In the genomic region with DNA sequence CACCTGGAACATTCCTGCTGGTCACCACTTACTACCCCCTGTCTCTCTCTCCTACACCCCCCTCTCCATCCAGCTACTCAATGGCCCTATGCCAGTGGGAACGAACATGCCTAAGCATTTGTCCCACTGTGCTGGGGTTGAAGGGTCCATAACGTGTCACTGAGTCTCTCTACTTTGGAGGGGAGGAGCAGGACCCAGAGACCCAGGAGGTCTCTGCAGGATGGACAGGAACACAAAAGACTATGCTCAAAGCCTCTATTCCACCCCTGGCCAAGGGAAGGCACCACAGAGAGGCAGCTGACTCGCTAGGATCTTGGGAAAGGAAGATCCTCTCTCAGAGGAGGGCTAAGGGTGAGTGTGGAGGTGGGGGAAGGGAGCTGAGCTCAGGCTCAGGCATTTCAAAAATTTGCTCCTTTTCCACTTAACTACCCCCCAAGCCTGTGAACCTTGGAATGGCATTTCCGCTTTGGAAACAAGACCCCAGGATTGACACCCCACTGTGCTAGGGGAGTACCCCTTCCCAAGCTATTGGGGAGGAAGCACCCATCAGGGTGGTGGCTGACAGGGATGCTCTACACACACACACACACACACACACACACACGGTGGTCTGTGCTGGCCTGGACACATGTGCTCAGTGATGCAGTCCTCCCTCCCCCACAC, we compare ENCODE assay signal across 9 mouse cellular contexts. TPM values are rescaled to one million over a fixed set of nuclear protein-coding genes. Genes with fewer than 3 reads are reported as not detected.
A peak's percentile ranks its signal among the peaks of the same experiment; 100 is the strongest.
DNase-seq lines count a peak whose midpoint lies in the region; ATAC-seq and TF ChIP-seq lines count a peak whose summit lies in the region.
"Had no signal": no experiment of that assay in that cellular context is flagged by ENCODE, and none has a peak within 500 bp of the region (broad histone marks: within the 10 kb centered on the region; RNA-seq: fewer than 3 reads in every experiment).

No protein-coding gene starts in this region.

- H3K9me3 ChIP-seq in midbrain, embryonic 12.5 days = no peaks in the 10 kb centered on the region
- H3K9me3 ChIP-seq in midbrain, postnatal 0 days (ENCODE audit: low read length) = no peaks in the 10 kb centered on the region
- H3K9me3 ChIP-seq in hindbrain, postnatal 0 days (ENCODE audit: low read length) = no peaks in the 10 kb centered on the region
- H3K9me3 ChIP-seq in liver, postnatal 0 days (ENCODE audit: low read length) = no peaks in the 10 kb centered on the region

- H3K9ac ChIP-seq in midbrain, embryonic 12.5 days (replicated peaks) = no peak overlapping the region
- H3K9ac ChIP-seq in midbrain, postnatal 0 days (replicated peaks; ENCODE audit: low read length, poor library complexity, severe bottlenecking) = no peak overlapping the region
- H3K9ac ChIP-seq in hindbrain, postnatal 0 days (replicated peaks; ENCODE audit: low read length) = no peak overlapping the region; the same call in 1 of the 2 replicates
- no peak overlapping the region for H3K9ac ChIP-seq in liver, postnatal 0 days (replicated peaks)

- H3K27ac ChIP-seq in midbrain, embryonic 12.5 days (replicated peaks) = peak overlapping the region; percentile 86; the same call in 1 of the 2 replicates
- H3K27ac ChIP-seq in midbrain, postnatal 0 days (ENCODE audit: low read depth, low read length) = no peak overlapping the region
- H3K27ac ChIP-seq in hindbrain, postnatal 0 days = peak overlapping the region; percentile 86; the same call in 1 of the 2 replicates
- peak overlapping the region; percentile 78; the same call in 1 of the 2 replicates for H3K27ac ChIP-seq in liver, postnatal 0 days (ENCODE audit: low read depth)

- peaks cover 77% of the 10 kb centered on the region for H3K4me1 ChIP-seq in midbrain, embryonic 12.5 days
- H3K4me1 ChIP-seq in midbrain, postnatal 0 days (ENCODE audit: insufficient read depth, low read length) = peaks cover 18% of the 10 kb centered on the region
- H3K4me1 ChIP-seq in hindbrain, postnatal 0 days (ENCODE audit: insufficient read depth, low read length) = peaks cover 59% of the 10 kb centered on the region
- H3K4me1 ChIP-seq in liver, postnatal 0 days (ENCODE audit: insufficient read depth) = peaks cover 59% of the 10 kb centered on the region

- H3K27me3 ChIP-seq in midbrain, embryonic 12.5 days = no peaks in the 10 kb centered on the region
- no peaks in the 10 kb centered on the region for H3K27me3 ChIP-seq in midbrain, postnatal 0 days (ENCODE audit: insufficient read depth, low read length)
- no peaks in the 10 kb centered on the region for H3K27me3 ChIP-seq in hindbrain, postnatal 0 days (ENCODE audit: insufficient read depth, low read length)
- H3K27me3 ChIP-seq in liver, postnatal 0 days (ENCODE audit: insufficient read depth, low read length) = peaks cover 28% of the 10 kb centered on the region

- no peaks in the 10 kb centered on the region for H3K36me3 ChIP-seq in midbrain, embryonic 12.5 days
- no peaks in the 10 kb centered on the region for H3K36me3 ChIP-seq in midbrain, postnatal 0 days (ENCODE audit: insufficient read depth, low read length)
- H3K36me3 ChIP-seq in hindbrain, postnatal 0 days (ENCODE audit: insufficient read depth, low read length) = no peaks in the 10 kb centered on the region
- no peaks in the 10 kb centered on the region for H3K36me3 ChIP-seq in liver, postnatal 0 days (replicated peaks; ENCODE audit: insufficient read depth, low read length)

- peak; percentile 53 for DNase-seq in cerebellum, adult 11-12 months
- no peak for DNase-seq in cerebellum, postnatal 4 days (ENCODE audit: low spot score in 2 of 2)
- DNase-seq in midbrain, postnatal 0 days (ENCODE audit: low spot score) = no peak
- DNase-seq in hindbrain, postnatal 0 days (ENCODE audit: low spot score) = no peak
- peak; percentile 19 for DNase-seq in liver, postnatal 0 days
- DNase-seq in left cerebral cortex, adult 9 months (ENCODE audit: low spot score in 2 of 2) = no peak

- H3K4me2 ChIP-seq in midbrain, embryonic 12.5 days (replicated peaks) = 0 out of 2 replicates have a peak overlapping the region, but pooled peaks have one; percentile 16
- H3K4me2 ChIP-seq in midbrain, postnatal 0 days (ENCODE audit: low read depth, low read length, poor library complexity, severe bottlenecking) = no peak overlapping the region
- H3K4me2 ChIP-seq in hindbrain, postnatal 0 days (ENCODE audit: low read depth, low read length) = no peak overlapping the region
- H3K4me2 ChIP-seq in liver, postnatal 0 days (ENCODE audit: low read depth, low read length) = no peak overlapping the region

- TF ChIP-seq EP300 in liver, postnatal 0 days (IDR thresholded peaks at IDR 0.05; ENCODE audit: low read depth) = no peak

- ATAC-seq in midbrain, embryonic 12.5 days (ENCODE audit: low FRiP score, low read depth) = no peak
- no peak for ATAC-seq in midbrain, postnatal 0 days (ENCODE audit: low FRiP score)
- ATAC-seq in hindbrain, postnatal 0 days = no peak
- no peak for ATAC-seq in liver, postnatal 0 days
- ATAC-seq in monocyte, adult 5-6 weeks (replicated peaks; ENCODE audit: insufficient number of reproducible peaks, low FRiP score, low TSS enrichment, poor library complexity, severe bottlenecking) = no peak

- no peak for TF ChIP-seq CTCF in midbrain, postnatal 0 days (IDR thresholded peaks at IDR 0.05)
- no peak for TF ChIP-seq CTCF in hindbrain, postnatal 0 days (IDR thresholded peaks at IDR 0.05; ENCODE audit: low read depth)
- no peak for TF ChIP-seq CTCF in liver, postnatal 0 days (IDR thresholded peaks at IDR 0.05; ENCODE audit: low read depth)

- no peak overlapping the region for H3K4me3 ChIP-seq in midbrain, embryonic 12.5 days
- no peak overlapping the region for H3K4me3 ChIP-seq in midbrain, postnatal 0 days (ENCODE audit: low read depth, low read length)
- no peak overlapping the region for H3K4me3 ChIP-seq in hindbrain, postnatal 0 days (ENCODE audit: low read length)
- H3K4me3 ChIP-seq in liver, postnatal 0 days (ENCODE audit: low read depth, low read length) = no peak overlapping the region

- 4% methylated on average over 5 of the region's 5 CpGs for WGBS in midbrain, embryonic 12.5 days
- WGBS in midbrain, postnatal 0 days = 17% methylated on average over 5 of the region's 5 CpGs
- WGBS in hindbrain, postnatal 0 days = 16% methylated on average over 5 of the region's 5 CpGs
- WGBS in liver, postnatal 0 days (ENCODE audit: insufficient replicate concordance) = 27% methylated on average over 5 of the region's 5 CpGs

RNA-seq across cellular contexts. Expression of a gene that starts 9.9 kb away (rescaled TPM):
- 52.4 and 53.8 TPM in 2 replicates for polyA plus RNA-seq in midbrain, embryonic 12.5 days (2016; fragmentation: Nextera tagmentation; extraction: Ambion mirVana)
- total RNA-seq in midbrain, postnatal 0 days (2014; rRNA removed) = 62.3 and 72.8 TPM in 2 replicates
- polyA plus RNA-seq in midbrain, postnatal 0 days (2015; fragmentation: Nextera tagmentation; extraction: Ambion mirVana) = 38.3 and 44.3 TPM in 2 replicates
- 93.6 and 100 TPM in 2 replicates for total RNA-seq in hindbrain, postnatal 0 days (2014; rRNA removed)
- 42.6 and 48.8 TPM in 2 replicates for polyA plus RNA-seq in hindbrain, postnatal 0 days (2015; fragmentation: Nextera tagmentation; extraction: Ambion mirVana)
- 9.9 and 11.6 TPM in 2 replicates for polyA plus RNA-seq in liver, postnatal 0 days (2015; fragmentation: Nextera tagmentation; extraction: Ambion mirVana)
- not detected in 3 replicates for total RNA-seq in monocyte, adult 5-6 weeks (2017)
- total RNA-seq: common myeloid progenitor, adult 5-6 weeks had no signal

RNA-seq across cellular contexts. Expression of a gene that starts 42.9 kb away (rescaled TPM):
- not detected in 2 replicates for polyA plus RNA-seq in midbrain, embryonic 12.5 days (2016; fragmentation: Nextera tagmentation; extraction: Ambion mirVana)
- total RNA-seq in midbrain, postnatal 0 days (2014; rRNA removed) = not detected in 2 replicates
- not detected in 2 replicates for polyA plus RNA-seq in midbrain, postnatal 0 days (2015; fragmentation: Nextera tagmentation; extraction: Ambion mirVana)
- total RNA-seq in hindbrain, postnatal 0 days (2014; rRNA removed) = not detected in 2 replicates
- not detected in 2 replicates for polyA plus RNA-seq in hindbrain, postnatal 0 days (2015; fragmentation: Nextera tagmentation; extraction: Ambion mirVana)
- 0.13 and 38.9 TPM in 2 replicates for polyA plus RNA-seq in liver, postnatal 0 days (2015; fragmentation: Nextera tagmentation; extraction: Ambion mirVana)
- total RNA-seq in monocyte, adult 5-6 weeks (2017) = not detected in 3 replicates
- total RNA-seq: common myeloid progenitor, adult 5-6 weeks had no signal

Comparison
In these comparisons a context has a peak if more than half of its experiments do, and no peak if none do; other contexts are left out.
1. DNase-seq: peak in cerebellum, adult 11-12 months (single experiment) and liver, postnatal 0 days (single experiment); none in cerebellum, postnatal 4 days (0 of 2), midbrain, postnatal 0 days (single experiment), hindbrain, postnatal 0 days (single experiment) and left cerebral cortex, adult 9 months (0 of 2).